Mouse (Mus musculus): ENCODE data around the gene Igsf8.

- TF ChIP-seq CTCF (IDR thresholded peaks at IDR 0.05; ENCODE audit: control insufficient read depth, insufficient read depth, low read length) (no peak), POLR2A (IDR thresholded peaks at IDR 0.05; ENCODE audit: borderline replicate concordance, control insufficient read depth, low read depth, low read length) (no peak)
Measured at GRCm38 (mm10) chr1:172279768-172280509, 18.5 kb downstream of the Igsf8 start.
